Mouse (Mus musculus) megakaryocyte, embryonic 14.5 days (primary cell): ENCODE data around the gene Ifi203.
"Not testable (repeated sequence)": the region's sequence is repeated elsewhere in the genome, so short reads cannot be mapped to it uniquely, and the experiment has no call there.

Experiments used
- FLI1 ChIP-seq: IDR thresholded peaks from 2 replicates; pipeline ENCODE4 v1.6.1; 2012; ENCODE audit warnings: low read length, inconsistent platforms, mixed read lengths
- GATA1 ChIP-seq: IDR thresholded peaks from 3 replicates; pipeline ENCODE4 v1.6.1; 2012; ENCODE audit warnings: mixed read lengths, low read length, inconsistent platforms, borderline replicate concordance

DNA sequence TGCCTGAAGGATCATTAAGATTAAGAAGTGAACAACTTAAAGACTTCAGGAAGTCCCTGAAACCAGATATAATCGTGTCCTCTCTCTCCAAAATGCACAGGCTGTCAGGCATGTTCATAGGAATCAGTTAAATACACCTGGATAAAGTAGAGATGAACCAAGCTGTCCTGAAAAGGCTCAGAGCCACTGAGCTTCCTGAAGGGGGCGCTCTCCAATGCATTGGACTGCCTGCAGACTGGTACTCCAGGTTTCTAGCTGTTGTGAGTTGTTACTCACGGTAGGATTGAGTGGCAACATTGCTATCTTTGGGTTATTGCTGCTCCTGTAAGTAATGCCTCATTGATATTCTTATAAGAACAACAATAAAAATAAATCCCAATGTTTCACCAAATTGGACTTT, 23.2 kb downstream of the Ifi203 start:
- TF ChIP-seq GATA1, FLI1: not testable (repeated sequence)
